Mouse (Mus musculus): Measurements from ENCODE around the gene Pde4d. TPM values are rescaled to one million over a fixed set of nuclear protein-coding genes. Genes with fewer than 3 reads are reported as not detected.

The Pde4d gene
- polyA plus RNA-seq, 1 experiment from 2014 or later, result 14.9 TPM

DNA sequence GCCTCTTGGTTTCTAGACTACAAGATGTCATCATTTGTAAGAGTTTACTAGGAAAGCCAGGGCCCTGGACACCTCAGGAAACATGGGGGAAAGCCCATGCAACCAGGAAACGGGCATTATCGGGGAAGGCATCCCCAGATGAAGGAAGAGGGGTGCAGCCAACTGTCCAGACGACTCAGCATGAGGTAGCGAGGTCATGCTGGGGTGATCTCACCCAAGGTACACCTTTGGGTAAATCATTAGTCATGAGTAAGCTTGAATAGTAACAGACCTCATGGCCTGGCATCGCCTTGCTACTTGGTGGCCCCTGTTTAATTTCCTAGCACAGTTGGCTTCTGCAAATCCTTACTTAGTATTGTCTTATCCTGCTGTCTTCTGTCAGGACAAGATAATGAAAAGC, 1105.8 kb downstream of the Pde4d start:
- Histone ChIP-seq H3K36me3 (ENCODE audit: control insufficient read depth, insufficient read depth, low read length) (no peaks in the 10 kb centered on the region), H3K4me2 (ENCODE audit: low read depth, low read length) (no peak overlapping the region), H3K9me3 (ENCODE audit: control insufficient read depth, low read length) (no peaks in the 10 kb centered on the region), H3K27ac (ENCODE audit: low read length) (no peak overlapping the region), H3K4me1 (replicated peaks; ENCODE audit: control insufficient read depth, insufficient read depth, low read length) (no peaks in the 10 kb centered on the region), H3K9ac (ENCODE audit: low read length) (no peak overlapping the region), H3K4me3 (ENCODE audit: low read length) (no peak overlapping the region), H3K27me3 (ENCODE audit: control insufficient read depth, insufficient read depth, low read depth, low read length) (no peaks in the 10 kb centered on the region)
- 74% methylated on average over 5 of the region's 5 CpGs for WGBS
- no peak for ATAC-seq (ENCODE audit: low read depth)

DNA sequence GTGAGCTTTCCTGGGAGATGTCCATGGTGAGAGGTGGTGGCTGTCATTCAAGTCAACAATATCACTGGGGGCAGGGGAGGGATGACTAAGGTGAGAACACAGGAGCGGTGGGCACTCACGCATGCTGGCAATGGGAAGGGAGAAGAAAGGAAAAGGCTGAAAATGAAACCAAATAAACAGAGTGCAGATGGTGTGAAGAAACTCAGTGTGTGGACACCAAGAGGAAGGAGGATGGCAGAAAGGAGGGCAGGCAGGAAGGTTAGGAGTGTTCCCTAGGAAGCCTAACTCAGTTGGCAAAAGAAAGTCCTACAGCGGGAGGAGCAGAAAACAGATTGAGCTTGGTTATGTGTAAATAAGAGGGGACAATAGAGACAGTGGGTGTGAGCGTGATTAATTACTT, 1107.1 kb downstream of the Pde4d start:
- Histone ChIP-seq H3K4me3 (ENCODE audit: low read length) (no peak overlapping the region), H3K36me3 (ENCODE audit: control insufficient read depth, insufficient read depth, low read length) (no peaks in the 10 kb centered on the region), H3K9me3 (ENCODE audit: control insufficient read depth, low read length) (no peaks in the 10 kb centered on the region), H3K4me2 (ENCODE audit: low read depth, low read length) (no peak overlapping the region), H3K27ac (ENCODE audit: low read length) (no peak overlapping the region), H3K4me1 (replicated peaks; ENCODE audit: control insufficient read depth, insufficient read depth, low read length) (no peaks in the 10 kb centered on the region), H3K9ac (ENCODE audit: low read length) (no peak overlapping the region), H3K27me3 (ENCODE audit: control insufficient read depth, insufficient read depth, low read depth, low read length) (no peaks in the 10 kb centered on the region)
- ATAC-seq (ENCODE audit: low read depth), result no peak
- 90% methylated on average over 4 of the region's 4 CpGs for WGBS

DNA sequence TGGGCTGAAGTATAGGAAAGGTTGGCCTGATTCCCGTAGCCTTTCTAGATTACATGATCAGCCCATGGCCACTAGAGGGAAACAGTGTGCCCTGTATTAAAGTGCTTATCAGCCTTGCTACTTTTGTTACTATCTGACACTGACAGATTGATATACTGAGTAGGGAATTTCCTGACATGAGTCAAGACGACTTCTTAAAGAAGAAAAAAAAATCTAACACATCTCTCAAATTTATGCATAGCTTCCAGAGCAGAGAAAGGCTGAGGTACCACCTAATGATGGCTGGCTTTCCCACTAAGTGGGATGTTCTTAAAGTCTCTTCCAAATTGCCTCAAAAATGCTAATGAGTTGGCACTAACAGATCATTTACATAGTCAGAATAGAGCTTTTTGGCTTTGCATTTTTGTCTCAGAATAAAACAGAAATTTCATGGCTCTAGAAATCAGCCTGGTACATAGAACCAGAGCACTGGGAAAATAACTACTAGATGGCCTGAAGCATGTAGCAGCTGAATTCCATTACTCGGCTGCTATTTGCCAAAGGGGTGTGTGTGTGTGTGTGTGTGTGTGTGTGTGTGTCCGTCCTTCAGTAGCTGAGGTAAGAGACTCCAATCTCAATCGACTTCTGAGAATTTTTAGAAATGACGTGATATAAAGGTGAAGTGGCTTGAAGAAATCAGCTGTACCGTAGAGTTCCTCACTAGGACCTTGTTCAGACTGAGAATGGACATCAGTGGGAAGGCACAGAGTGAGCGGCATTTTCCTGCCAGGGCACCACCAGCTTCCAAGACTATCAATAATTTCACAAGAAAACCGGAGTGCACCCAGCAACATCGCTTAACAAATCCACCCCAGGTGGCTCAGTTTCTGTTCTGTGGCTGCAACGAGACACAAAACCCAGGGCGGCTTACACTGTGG, 1108.9 kb downstream of the Pde4d start:
- Histone ChIP-seq H3K27ac (ENCODE audit: low read length) (no peak overlapping the region), H3K4me1 (replicated peaks; ENCODE audit: control insufficient read depth, insufficient read depth, low read length) (no peaks in the 10 kb centered on the region), H3K9me3 (ENCODE audit: control insufficient read depth, low read length) (no peaks in the 10 kb centered on the region), H3K4me3 (ENCODE audit: low read length) (no peak overlapping the region), H3K4me2 (ENCODE audit: low read depth, low read length) (no peak overlapping the region), H3K36me3 (ENCODE audit: control insufficient read depth, insufficient read depth, low read length) (no peaks in the 10 kb centered on the region), H3K27me3 (ENCODE audit: control insufficient read depth, insufficient read depth, low read depth, low read length) (no peaks in the 10 kb centered on the region), H3K9ac (ENCODE audit: low read length) (no peak overlapping the region)
- no peak; the same call in 1 of the 2 replicates for ATAC-seq (ENCODE audit: low read depth)
- 67% methylated on average over 12 of the region's 12 CpGs for WGBS

DNA sequence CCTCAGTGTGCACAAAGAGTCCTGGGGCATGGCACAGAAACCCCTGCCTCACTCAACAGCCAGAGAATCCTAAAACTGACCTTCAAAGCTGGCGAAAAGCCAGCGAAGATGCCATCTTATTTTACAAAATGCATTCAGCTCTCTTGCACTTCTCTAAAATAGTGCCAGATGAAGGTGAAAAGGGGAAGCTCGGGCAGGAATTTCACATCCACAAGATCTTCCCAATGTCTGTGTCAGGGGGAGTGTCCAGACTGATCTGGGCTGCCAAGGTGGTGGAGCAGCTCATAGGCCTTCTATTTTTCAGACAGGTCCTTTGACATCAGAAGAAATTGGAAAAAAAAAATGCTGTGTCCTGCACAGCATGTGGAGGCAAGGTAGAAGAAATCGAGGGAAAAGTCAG, 1110.5 kb downstream of the Pde4d start:
- Histone ChIP-seq H3K36me3 (ENCODE audit: control insufficient read depth, insufficient read depth, low read length) (no peaks in the 10 kb centered on the region), H3K4me2 (ENCODE audit: low read depth, low read length) (no peak overlapping the region), H3K4me3 (ENCODE audit: low read length) (no peak overlapping the region), H3K9me3 (ENCODE audit: control insufficient read depth, low read length) (no peaks in the 10 kb centered on the region), H3K27ac (ENCODE audit: low read length) (no peak overlapping the region), H3K4me1 (replicated peaks; ENCODE audit: control insufficient read depth, insufficient read depth, low read length) (no peaks in the 10 kb centered on the region), H3K27me3 (ENCODE audit: control insufficient read depth, insufficient read depth, low read depth, low read length) (no peaks in the 10 kb centered on the region), H3K9ac (ENCODE audit: low read length) (no peak overlapping the region)
- ATAC-seq (ENCODE audit: low read depth), result no peak
- WGBS, result 82% methylated on average over 4 of the region's 4 CpGs

DNA sequence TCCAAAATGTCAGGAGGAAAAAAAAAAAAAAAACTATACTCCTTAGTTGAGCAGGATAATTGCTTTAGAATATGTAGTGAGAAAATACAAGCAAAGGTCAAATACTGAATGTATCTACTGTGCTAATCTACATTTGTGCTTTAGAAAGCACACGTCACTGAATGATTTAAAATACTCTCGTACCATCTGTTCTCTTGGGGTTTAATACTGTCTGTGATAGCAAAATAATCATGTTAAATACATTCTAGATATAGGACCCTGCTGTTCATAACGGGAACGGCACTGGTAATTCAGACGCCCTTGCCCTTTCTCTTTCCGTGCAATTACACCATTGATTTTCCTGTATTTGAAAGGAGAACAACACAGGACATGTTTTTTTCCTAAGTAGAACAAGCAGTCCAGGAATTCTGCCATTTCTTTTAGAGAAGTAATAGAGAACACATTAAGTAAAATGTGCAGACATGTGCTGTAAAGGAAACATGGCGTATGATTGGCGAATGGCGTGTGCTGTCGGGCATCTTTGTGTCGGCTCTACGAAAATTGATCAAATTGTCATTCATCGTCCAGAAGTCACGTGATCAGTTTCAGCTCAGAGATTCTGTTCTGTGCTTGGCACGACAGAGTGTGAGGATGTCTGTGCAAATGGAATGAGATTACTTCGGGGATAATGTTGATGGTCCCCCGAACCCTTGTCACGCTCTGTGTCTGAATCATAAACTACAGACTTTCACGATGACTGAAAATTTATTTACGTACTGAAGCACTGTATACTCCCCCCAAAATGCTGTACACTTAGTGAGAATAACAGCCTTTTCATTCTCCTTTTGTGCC, 1119.1 kb downstream of the Pde4d start:
- no peak overlapping the region for H3K4me2 ChIP-seq (ENCODE audit: low read depth, low read length)
- no peak overlapping the region for H3K9ac ChIP-seq (ENCODE audit: low read length)
- no peak for ATAC-seq (ENCODE audit: low read depth)
- H3K4me1 ChIP-seq (replicated peaks; ENCODE audit: control insufficient read depth, insufficient read depth, low read length), result no peaks in the 10 kb centered on the region
- H3K27ac ChIP-seq (ENCODE audit: low read length), result no peak overlapping the region
- H3K27me3 ChIP-seq (ENCODE audit: control insufficient read depth, insufficient read depth, low read depth, low read length), result no peaks in the 10 kb centered on the region
- H3K4me3 ChIP-seq (ENCODE audit: low read length), result no peak overlapping the region
- H3K36me3 ChIP-seq (ENCODE audit: control insufficient read depth, insufficient read depth, low read length), result no peaks in the 10 kb centered on the region
- no peaks in the 10 kb centered on the region for H3K9me3 ChIP-seq (ENCODE audit: control insufficient read depth, low read length)
- WGBS, result 90% methylated on average over 20 of the region's 20 CpGs

DNA sequence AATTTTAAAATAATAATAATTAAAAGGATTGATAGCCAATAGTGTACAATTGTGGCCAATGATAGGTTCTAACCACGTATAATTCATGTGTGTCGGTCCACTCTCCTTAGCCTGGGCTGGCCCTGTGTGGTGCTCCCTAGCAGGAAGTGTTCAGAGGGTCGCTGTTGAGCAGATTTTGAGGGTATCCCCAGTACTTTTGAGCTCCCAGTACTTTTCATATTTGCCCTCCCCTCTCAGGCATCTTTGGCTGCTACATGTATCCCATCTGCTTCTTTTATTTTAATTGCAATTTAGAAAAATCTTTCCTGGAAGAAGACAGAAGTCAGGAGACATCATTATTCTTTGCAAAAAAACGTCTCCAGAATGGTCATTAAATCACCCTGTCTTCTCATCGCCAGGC, 1119.7 kb downstream of the Pde4d start:
- H3K27ac ChIP-seq (ENCODE audit: low read length), result no peak overlapping the region
- WGBS, result 67% methylated on average over 5 of the region's 5 CpGs
- no peaks in the 10 kb centered on the region for H3K4me1 ChIP-seq (replicated peaks; ENCODE audit: control insufficient read depth, insufficient read depth, low read length)
- H3K36me3 ChIP-seq (ENCODE audit: control insufficient read depth, insufficient read depth, low read length), result no peaks in the 10 kb centered on the region
- H3K4me3 ChIP-seq (ENCODE audit: low read length), result no peak overlapping the region
- H3K4me2 ChIP-seq (ENCODE audit: low read depth, low read length), result no peak overlapping the region
- no peak for ATAC-seq (ENCODE audit: low read depth)
- no peak overlapping the region for H3K9ac ChIP-seq (ENCODE audit: low read length)
- H3K9me3 ChIP-seq (ENCODE audit: control insufficient read depth, low read length), result no peaks in the 10 kb centered on the region
- no peaks in the 10 kb centered on the region for H3K27me3 ChIP-seq (ENCODE audit: control insufficient read depth, insufficient read depth, low read depth, low read length)

DNA sequence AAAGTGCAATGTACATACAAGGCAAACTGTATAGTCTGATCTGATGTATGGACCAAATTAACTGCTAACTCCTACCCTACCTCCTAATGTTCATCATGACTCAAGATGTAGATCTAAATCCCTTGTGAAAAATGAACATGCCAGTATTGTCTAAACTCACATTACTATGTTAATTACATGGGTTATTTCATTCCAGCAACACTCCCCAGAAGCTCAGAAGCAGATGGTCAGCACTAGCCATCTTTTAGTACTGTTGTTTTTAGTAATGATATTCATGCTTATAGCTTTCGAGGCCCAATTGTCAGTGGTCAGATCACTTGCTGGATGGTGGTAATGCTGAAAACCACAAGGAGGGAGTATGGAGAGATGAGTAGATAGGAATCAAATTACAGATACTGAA, 1127.0 kb downstream of the Pde4d start:
- Histone ChIP-seq H3K27ac (ENCODE audit: low read length) (no peak overlapping the region), H3K27me3 (ENCODE audit: control insufficient read depth, insufficient read depth, low read depth, low read length) (no peaks in the 10 kb centered on the region), H3K4me3 (ENCODE audit: low read length) (no peak overlapping the region), H3K4me1 (replicated peaks; ENCODE audit: control insufficient read depth, insufficient read depth, low read length) (no peaks in the 10 kb centered on the region), H3K4me2 (ENCODE audit: low read depth, low read length) (no peak overlapping the region), H3K9me3 (ENCODE audit: control insufficient read depth, low read length) (no peaks in the 10 kb centered on the region), H3K9ac (ENCODE audit: low read length) (no peak overlapping the region), H3K36me3 (ENCODE audit: control insufficient read depth, insufficient read depth, low read length) (no peaks in the 10 kb centered on the region)
- ATAC-seq (ENCODE audit: low read depth), result no peak
- 67% methylated on average over 1 of the region's 1 CpGs for WGBS

DNA sequence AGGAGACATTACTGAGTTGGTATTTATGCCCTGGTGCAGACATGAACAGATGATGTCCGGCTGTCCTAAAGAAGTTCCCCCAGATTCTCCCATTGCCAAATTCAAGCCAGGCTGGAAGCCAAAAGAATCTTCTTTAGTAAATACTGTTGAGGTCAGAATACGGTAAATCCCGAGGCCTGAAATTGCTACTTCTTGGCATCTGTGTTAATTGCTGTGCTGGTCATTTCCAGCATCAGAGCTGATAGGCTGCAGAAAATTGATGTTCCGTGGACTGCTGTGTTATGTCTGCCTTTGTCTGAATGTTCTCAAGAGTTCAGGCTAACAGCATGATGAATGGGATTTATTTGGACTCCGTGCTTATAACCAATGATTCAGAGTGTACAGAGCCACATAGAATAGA, 1127.7 kb downstream of the Pde4d start:
- ATAC-seq (ENCODE audit: low read depth), result no peak
- no peak overlapping the region for H3K27ac ChIP-seq (ENCODE audit: low read length)
- H3K4me2 ChIP-seq (ENCODE audit: low read depth, low read length), result no peak overlapping the region
- no peaks in the 10 kb centered on the region for H3K36me3 ChIP-seq (ENCODE audit: control insufficient read depth, insufficient read depth, low read length)
- H3K27me3 ChIP-seq (ENCODE audit: control insufficient read depth, insufficient read depth, low read depth, low read length), result no peaks in the 10 kb centered on the region
- no peak overlapping the region for H3K4me3 ChIP-seq (ENCODE audit: low read length)
- H3K4me1 ChIP-seq (replicated peaks; ENCODE audit: control insufficient read depth, insufficient read depth, low read length), result no peaks in the 10 kb centered on the region
- H3K9ac ChIP-seq (ENCODE audit: low read length), result no peak overlapping the region
- H3K9me3 ChIP-seq (ENCODE audit: control insufficient read depth, low read length), result no peaks in the 10 kb centered on the region
- 50% methylated on average over 5 of the region's 5 CpGs for WGBS

DNA sequence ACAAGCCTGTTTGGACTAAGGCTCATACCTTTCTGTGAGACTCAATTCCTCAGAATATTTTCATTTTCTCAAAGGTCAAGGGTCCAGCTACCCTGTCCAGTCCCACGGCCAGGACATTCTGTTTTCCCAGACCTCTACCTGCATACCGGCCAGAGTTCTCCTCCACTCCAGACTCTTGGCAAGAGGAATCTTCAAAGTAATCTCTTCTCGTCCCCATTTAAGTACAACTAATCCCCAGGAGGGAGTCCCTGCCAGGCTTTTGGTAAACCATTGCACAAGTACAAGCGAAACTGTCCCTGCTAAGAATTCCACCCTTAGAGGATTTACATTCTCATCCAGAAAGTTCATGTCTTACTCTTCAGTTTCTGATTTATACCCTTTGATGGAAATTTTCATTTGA, 1128.2 kb downstream of the Pde4d start:
- no peak overlapping the region for H3K9ac ChIP-seq (ENCODE audit: low read length)
- no peak overlapping the region for H3K4me2 ChIP-seq (ENCODE audit: low read depth, low read length)
- WGBS, result 61% methylated on average over 4 of the region's 4 CpGs
- H3K27ac ChIP-seq (ENCODE audit: low read length), result no peak overlapping the region
- H3K4me3 ChIP-seq (ENCODE audit: low read length), result no peak overlapping the region
- no peaks in the 10 kb centered on the region for H3K9me3 ChIP-seq (ENCODE audit: control insufficient read depth, low read length)
- no peaks in the 10 kb centered on the region for H3K4me1 ChIP-seq (replicated peaks; ENCODE audit: control insufficient read depth, insufficient read depth, low read length)
- no peak for ATAC-seq (ENCODE audit: low read depth)
- H3K36me3 ChIP-seq (ENCODE audit: control insufficient read depth, insufficient read depth, low read length), result no peaks in the 10 kb centered on the region
- no peaks in the 10 kb centered on the region for H3K27me3 ChIP-seq (ENCODE audit: control insufficient read depth, insufficient read depth, low read depth, low read length)
